Mouse (Mus musculus) adrenal gland, postnatal 10 days (tissue): ENCODE measurements around the gene Tcf21. TPM values are rescaled to one million over a fixed set of nuclear protein-coding genes. Genes with fewer than 3 reads are reported as not detected.
A peak's percentile ranks its signal among the peaks of the same experiment; 100 is the strongest.

Source experiments
- DNase-seq: peaks from one replicate; pipeline ENCODE4 v3.0.0; 2021; ENCODE audit warnings: mixed read lengths
- total RNA-seq, 2 experiments: library from RNA; stranded (reverse); gene quantifications; 2 replicates each; pipeline ENCODE4 v1.2.3; 2021

The Tcf21 gene
- total RNA-seq, 2 experiments from 2014 or later, result 16.5 to 17.0 TPM

- DNase-seq, result no peak
These were observed 3.7 kb downstream of the Tcf21 start for GRCm38 (mm10) chr10:22816237-22816762.

GRCm38 (mm10) chr10:22815461-22816236 is 4.3 kb downstream of the Tcf21 start:
- DNase-seq, result no peak

- no peak for DNase-seq
These were observed 5.2 kb downstream of the Tcf21 start for GRCm38 (mm10) chr10:22814771-22815170.

- no peak for DNase-seq
These were observed 5.7 kb downstream of the Tcf21 start for GRCm38 (mm10) chr10:22814294-22814693.

GRCm38 (mm10) chr10:22813317-22813960 is 6.5 kb downstream of the Tcf21 start:
- DNase-seq, result no peak

- DNase-seq, result no peak
These were observed 8.1 kb downstream of the Tcf21 start for GRCm38 (mm10) chr10:22811921-22812320.

GRCm38 (mm10) chr10:22782684-22783083 is 37.3 kb downstream of the Tcf21 start:
- peak; percentile 10 for DNase-seq

GRCm38 (mm10) chr10:22781466-22781865 is 38.5 kb downstream of the Tcf21 start:
- peak; percentile 14 for DNase-seq

GRCm38 (mm10) chr10:22777939-22778338 is 42.0 kb downstream of the Tcf21 start:
- peak; percentile 31 for DNase-seq

GRCm38 (mm10) chr10:22776007-22776698 is 43.8 kb downstream of the Tcf21 start:
- DNase-seq, result peak; percentile 62

GRCm38 (mm10) chr10:22775456-22775855 is 44.5 kb downstream of the Tcf21 start:
- no peak for DNase-seq

GRCm38 (mm10) chr10:22774626-22775025 is 45.3 kb downstream of the Tcf21 start:
- DNase-seq, result no peak

Other genes with a start within 250 kb of the Tcf21 start
- gene Slc2a12, start 175.2 kb downstream of the Tcf21 start, total RNA-seq, result 1 to 10 TPM; 2.0 to 2.8 TPM
- gene Tbpl1, start 88.2 kb downstream of the Tcf21 start, total RNA-seq, result 10 to 100 TPM; 30.1 to 33.5 TPM